Mouse (Mus musculus) MEL (cell line): ENCODE results near the gene Foxn3. TPM values are rescaled to one million over a fixed set of nuclear protein-coding genes. Genes with fewer than 3 reads are reported as not detected.

ENCODE experiments used
- DNase-seq: peaks from one replicate; pipeline ENCODE4 v3.0.0; 2011; ENCODE audit warnings: low read depth, low spot score
- H3K27ac ChIP-seq: 2 replicates; pipeline ENCODE4 v1.5.1; 2012; ENCODE audit warnings: low read depth, mild to moderate bottlenecking, control low read depth, low read length, moderate library complexity; ENCODE audit not compliant: control insufficient read depth
- H3K27me3 ChIP-seq, 2 experiments: fragments of 150-350 bp in 1 of 2; sonication (generic) in 1 of 2; 2 replicates each; pipeline ENCODE4 v1.6.1; 2012; ENCODE audit warnings: low read length in 2 of 2, mild to moderate bottlenecking in 2 of 2, improper control_type of control experiment in 1 of 2, moderate library complexity in 1 of 2; ENCODE audit not compliant: insufficient read depth in 2 of 2, control insufficient read depth in 1 of 2
- H3K36me3 ChIP-seq, 2 experiments: 2 replicates each; pipeline ENCODE4 v1.6.1; 2012 to 2014; ENCODE audit warnings: low read length in 2 of 2, improper control_type of control experiment in 1 of 2, inconsistent platforms in 1 of 2, mild to moderate bottlenecking in 1 of 2; ENCODE audit not compliant: insufficient read depth in 2 of 2, control insufficient read depth in 1 of 2
- H3K4me1 ChIP-seq, 2 experiments: fragments of 150-350 bp in 1 of 2; sonication (generic) in 1 of 2; 2 replicates each; pipeline ENCODE4 v1.6.1; 2012; ENCODE audit warnings: low read length in 2 of 2, improper control_type of control experiment in 1 of 2, mild to moderate bottlenecking in 1 of 2; ENCODE audit not compliant: insufficient read depth in 2 of 2, control insufficient read depth in 1 of 2
- H3K4me3 ChIP-seq, 2 experiments: fragments of 150-350 bp in 1 of 2; sonication (generic) in 1 of 2; 2 replicates each; pipeline ENCODE4 v1.5.1; 2012; ENCODE audit warnings: low read depth in 2 of 2, low read length in 2 of 2, mild to moderate bottlenecking in 2 of 2, moderate library complexity in 2 of 2, control low read depth in 1 of 2, improper control_type of control experiment in 1 of 2; ENCODE audit not compliant: control insufficient read depth in 1 of 2, insufficient read depth in 1 of 2
- H3K79me2 ChIP-seq: 2 replicates; pipeline ENCODE4 v1.6.1; 2012; ENCODE audit warnings: mild to moderate bottlenecking, low read length, moderate library complexity; ENCODE audit not compliant: control insufficient read depth, poor library complexity, insufficient read depth
- H3K9ac ChIP-seq: 2 replicates; pipeline ENCODE4 v1.6.1; 2012; ENCODE audit warnings: low read depth, mild to moderate bottlenecking, control low read depth, low read length, moderate library complexity; ENCODE audit not compliant: control insufficient read depth, poor library complexity, severe bottlenecking
- H3K9me3 ChIP-seq: fragments of 150-350 bp; sonication (generic); replicated peaks from 2 replicates; pipeline ENCODE4 v1.6.1; 2012; ENCODE audit warnings: mild to moderate bottlenecking, low read length, improper control_type of control experiment, moderate library complexity; ENCODE audit not compliant: insufficient read depth
- BHLHE40 ChIP-seq: IDR thresholded peaks from 2 replicates; pipeline ENCODE4 v1.6.1; 2012; ENCODE audit warnings: low read depth, mild to moderate bottlenecking, inconsistent platforms, low read length, improper control_type of control experiment, borderline replicate concordance
- CHD1 ChIP-seq: IDR thresholded peaks from 2 replicates; pipeline ENCODE4 v1.6.1; 2012; ENCODE audit warnings: low read depth, mild to moderate bottlenecking, inconsistent platforms, low read length, improper control_type of control experiment
- E2F4 ChIP-seq: IDR thresholded peaks from 2 replicates; pipeline ENCODE4 v1.6.1; 2011; ENCODE audit warnings: low read depth, low read length, improper control_type of control experiment, borderline replicate concordance
- ELF1 ChIP-seq: IDR thresholded peaks from 2 replicates; pipeline ENCODE4 v1.6.1; 2014; ENCODE audit warnings: low read depth, mild to moderate bottlenecking, inconsistent platforms, low read length, improper control_type of control experiment, moderate library complexity
- EP300 ChIP-seq, 2 experiments: IDR thresholded peaks; 2 replicates each; pipeline ENCODE4 v1.6.1; 2011; ENCODE audit warnings: improper control_type of control experiment in 2 of 2, low read length in 2 of 2, low read depth in 1 of 2, mild to moderate bottlenecking in 1 of 2
- GABPA ChIP-seq: IDR thresholded peaks from 2 replicates; pipeline ENCODE4 v1.6.1; 2012; ENCODE audit warnings: low read depth, mild to moderate bottlenecking, inconsistent platforms, low read length, improper control_type of control experiment, moderate library complexity
- GATA1 ChIP-seq: IDR thresholded peaks from 2 replicates; pipeline ENCODE4 v1.6.1; 2011; ENCODE audit warnings: low read depth, low read length, improper control_type of control experiment
- MAX ChIP-seq: IDR thresholded peaks from 2 replicates; pipeline ENCODE4 v1.6.1; 2011; ENCODE audit warnings: low read length, improper control_type of control experiment
- MEF2A ChIP-seq: IDR thresholded peaks from 2 replicates; pipeline ENCODE4 v1.6.1; 2014; ENCODE audit warnings: low read depth, mild to moderate bottlenecking, inconsistent platforms, low read length, improper control_type of control experiment; ENCODE audit not compliant: poor library complexity, insufficient replicate concordance, severe bottlenecking; ENCODE audit errors: extremely low read depth
- MXI1 ChIP-seq: IDR thresholded peaks from 2 replicates; pipeline ENCODE4 v1.6.1; 2011; ENCODE audit warnings: mild to moderate bottlenecking, low read depth, low read length, improper control_type of control experiment
- MYC ChIP-seq: IDR thresholded peaks from 2 replicates; pipeline ENCODE4 v1.6.1; 2011; ENCODE audit warnings: low read depth, mild to moderate bottlenecking, low read length, improper control_type of control experiment, moderate library complexity
- POLR2AphosphoS2 ChIP-seq: IDR thresholded peaks from 2 replicates; pipeline ENCODE4 v1.6.1; 2011; ENCODE audit warnings: low read length, improper control_type of control experiment
- POLR2AphosphoS5 ChIP-seq: IDR thresholded peaks from 2 replicates; pipeline ENCODE4 v1.6.1; 2012; ENCODE audit warnings: low read depth, borderline replicate concordance, mild to moderate bottlenecking, inconsistent platforms, low read length, moderate library complexity, mixed read lengths
- RAD21 ChIP-seq: IDR thresholded peaks from 2 replicates; pipeline ENCODE4 v1.6.1; 2011; ENCODE audit warnings: mild to moderate bottlenecking, low read depth, low read length, improper control_type of control experiment
- RCOR1 ChIP-seq: IDR thresholded peaks from 2 replicates; pipeline ENCODE4 v1.6.1; 2012; ENCODE audit warnings: low read depth, mild to moderate bottlenecking, inconsistent platforms, low read length, improper control_type of control experiment
- SIN3A ChIP-seq: IDR thresholded peaks from 2 replicates; pipeline ENCODE4 v1.6.1; 2012; ENCODE audit warnings: low read length, improper control_type of control experiment, inconsistent platforms
- SMC3 ChIP-seq: IDR thresholded peaks from 2 replicates; pipeline ENCODE4 v1.6.1; 2011; ENCODE audit warnings: low read depth, low read length, improper control_type of control experiment
- TBP ChIP-seq: IDR thresholded peaks from 2 replicates; pipeline ENCODE4 v1.8.0; 2011; ENCODE audit warnings: low read depth, low read length, improper control_type of control experiment
- USF1 ChIP-seq: IDR thresholded peaks from 2 replicates; pipeline ENCODE4 v1.6.1; 2014; ENCODE audit warnings: low read depth, mild to moderate bottlenecking, inconsistent platforms, low read length, improper control_type of control experiment, moderate library complexity
- USF2 ChIP-seq, 2 experiments: IDR thresholded peaks; 2 replicates each; pipeline ENCODE4 v1.6.1; 2011 to 2012; ENCODE audit warnings: improper control_type of control experiment in 2 of 2, low read length in 2 of 2, borderline replicate concordance in 1 of 2, inconsistent platforms in 1 of 2, low read depth in 1 of 2, mild to moderate bottlenecking in 1 of 2; ENCODE audit not compliant: insufficient read depth in 1 of 2
- polyA plus RNA-seq, 2 experiments: library from polyadenylated mRNA; stranded (reverse) in 1 of 2; unstranded in 1 of 2; fragments of >175 nt in 1 of 2; fragments of >200 nt in 1 of 2; gene quantifications; 2 replicates each; pipeline versions ENCODE4 v1.2.1 to v1.2.4; 2012; ENCODE audit warnings: low replicate concordance in 2 of 2, low read depth in 1 of 2; ENCODE audit not compliant: insufficient read length in 2 of 2, insufficient read depth in 1 of 2, missing spikeins in 1 of 2
- total RNA-seq: library from RNA; depleted of rRNA; stranded (reverse); fragments of 300-350 nt; gene quantifications from 2 replicates; pipeline ENCODE4 v1.2.3, GENCODE M21; 2012

The Foxn3 gene
- total and polyA plus RNA-seq, 3 experiments: 15.5 to 22.8 TPM; not detected in 1

- peaks cover 16% of the 10 kb centered on the region for H3K79me2 ChIP-seq
- H3K27me3 ChIP-seq: no peaks in the 10 kb centered on the region
- no peak overlapping the region for H3K4me3 ChIP-seq
- H3K4me1 ChIP-seq: peaks cover 2 to 7% of the 10 kb centered on the region in 2 experiments; a peak in 1 of 4 replicates
- no peaks in the 10 kb centered on the region for H3K9me3 ChIP-seq
- H3K9ac ChIP-seq: no peak overlapping the region
- H3K36me3 ChIP-seq: peaks cover 0 to 15% of the 10 kb centered on the region in 2 experiments; a peak in 2 of 4 replicates
- TF ChIP-seq RCOR1 (no peak), ELF1 (no peak), MYC (no peak), E2F4 (no peak), POLR2AphosphoS5 (no peak), USF1 (no peak), MAX (no peak), CHD1 (no peak), GABPA (no peak), RAD21 (no peak), GATA1 (no peak), MXI1 (no peak), MEF2A (no peak), SIN3A (no peak)
- DNase-seq: no peak
- H3K27ac ChIP-seq: no peak overlapping the region
Observed at GRCm38 (mm10) chr12:99565606-99566005, 2.2 kb upstream of the Foxn3 start.

GRCm38 (mm10) chr12:99564301-99564910, 1.0 kb upstream of the Foxn3 start:
- Histone ChIP-seq H3K4me1 (peaks cover 6 to 9% of the 10 kb centered on the region in 2 experiments; a peak in 3 of 4 replicates), H3K27ac (peak overlapping the region; percentile 29; the same call in 1 of the 2 replicates), H3K4me3 (peak overlapping the region in 1 of 2 experiments; percentile 98; a peak in 2 of 4 replicates), H3K27me3 (no peaks in the 10 kb centered on the region), H3K79me2 (peaks cover 19% of the 10 kb centered on the region), H3K9me3 (no peaks in the 10 kb centered on the region), H3K36me3 (peaks cover 0 to 22% of the 10 kb centered on the region in 2 experiments; a peak in 2 of 4 replicates), H3K9ac (peak overlapping the region; percentile 83)
- peak; percentile 50 for DNase-seq
- TF ChIP-seq SMC3 (no peak), MYC (no peak), BHLHE40 (peak; percentile 24; the same call in 1 of the 2 replicates), USF2 (IDR thresholded peaks at IDR 0.05; ENCODE audit: borderline replicate concordance in 1 of 2, insufficient read depth in 1 of 2, low read depth in 1 of 2, low read length in 2 of 2) (no peak), EP300 (IDR thresholded peaks at IDR 0.05; ENCODE audit: low read depth in 1 of 2, low read length in 2 of 2) (0 out of 4 replicates have a peak, but pooled peaks of 1 of the 2 experiments have one; percentile 6), POLR2AphosphoS2 (no peak), TBP (no peak)
